In the genomic region with DNA sequence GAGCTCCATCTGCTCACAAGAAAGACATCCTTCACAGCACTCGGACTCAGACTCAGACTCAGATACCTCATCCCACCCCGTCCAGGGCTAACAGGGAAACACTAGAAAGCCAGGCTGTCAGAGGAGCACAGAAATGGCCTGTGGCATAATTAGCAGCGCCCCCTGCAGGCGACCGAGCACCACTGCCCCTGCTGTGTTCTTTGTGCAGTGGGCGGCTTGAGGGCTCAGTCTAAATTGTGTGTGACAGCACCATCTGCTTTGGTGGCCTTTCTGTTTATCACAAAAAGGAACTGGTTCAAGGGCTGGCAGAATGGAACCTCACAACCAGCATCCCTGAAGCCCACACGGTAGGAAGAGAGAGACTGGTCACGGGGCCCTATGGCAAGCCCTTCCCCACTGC, we compare ENCODE assay signal across 8 mouse cellular contexts. TPM values are rescaled to one million over a fixed set of nuclear protein-coding genes. Genes with fewer than 3 reads are reported as not detected.
DNase-seq lines count a peak whose midpoint lies in the region; ATAC-seq lines count a peak whose summit lies in the region.

No protein-coding gene starts in this region.

- H3K9ac ChIP-seq in heart, embryonic 11.5 days (ENCODE audit: low read depth, low read length): no peak overlapping the region

- no peak overlapping the region for H3K4me3 ChIP-seq in heart, embryonic 11.5 days (ENCODE audit: low read depth, low read length)
- no peak overlapping the region for H3K4me3 ChIP-seq in embryonic facial prominence, embryonic 10.5 days

- 43% methylated on average over 8 of the region's 8 CpGs for WGBS in heart, embryonic 11.5 days (ENCODE audit: insufficient replicate concordance)
- WGBS in embryonic facial prominence, embryonic 10.5 days: 32% methylated on average over 8 of the region's 8 CpGs

- no peak overlapping the region for H3K4me2 ChIP-seq in heart, embryonic 11.5 days

- DNase-seq in heart, adult 18-20 months: peak; percentile 63 to 86
- DNase-seq in adrenal gland, postnatal 36 days: peak; percentile 76 to 83
- DNase-seq in embryonic facial prominence, embryonic 10.5 days (ENCODE audit: low spot score): peak; percentile 82
- DNase-seq in heart, postnatal 4 days: peak; percentile 89
- DNase-seq in layer of hippocampus, postnatal 14 days (ENCODE audit: low spot score in 2 of 2): peak; percentile 67 to 71
- peak; percentile 76 for DNase-seq in mesoderm, embryonic 11.5 days (ENCODE audit: low read depth, low spot score)
- DNase-seq in skeletal muscle tissue, adult 2 months (ENCODE audit: low read depth, low spot score): peak; percentile 25

- H3K36me3 ChIP-seq in heart, embryonic 11.5 days (ENCODE audit: control insufficient read depth, insufficient read depth, low read length): peaks cover 16% of the 10 kb centered on the region
- peaks cover 96% of the 10 kb centered on the region for H3K36me3 ChIP-seq in embryonic facial prominence, embryonic 10.5 days (replicated peaks)

- H3K9me3 ChIP-seq in heart, embryonic 11.5 days (replicated peaks; ENCODE audit: control insufficient read depth, low read length): no peaks in the 10 kb centered on the region
- no peaks in the 10 kb centered on the region for H3K9me3 ChIP-seq in embryonic facial prominence, embryonic 10.5 days

- no peaks in the 10 kb centered on the region for H3K4me1 ChIP-seq in heart, embryonic 11.5 days (ENCODE audit: control insufficient read depth, insufficient read depth, low read length)
- peaks cover 21% of the 10 kb centered on the region for H3K4me1 ChIP-seq in embryonic facial prominence, embryonic 10.5 days

- no peak overlapping the region for H3K27ac ChIP-seq in heart, embryonic 11.5 days (ENCODE audit: low read depth, low read length)
- H3K27ac ChIP-seq in embryonic facial prominence, embryonic 10.5 days (replicated peaks): no peak overlapping the region

- ATAC-seq in heart, embryonic 11.5 days (replicated peaks; ENCODE audit: insufficient number of reproducible peaks, low FRiP score, low TSS enrichment): no peak

- H3K27me3 ChIP-seq in heart, embryonic 11.5 days (ENCODE audit: control insufficient read depth, insufficient read depth, low read length): no peaks in the 10 kb centered on the region
- no peaks in the 10 kb centered on the region for H3K27me3 ChIP-seq in embryonic facial prominence, embryonic 10.5 days (replicated peaks; ENCODE audit: low read depth, poor library complexity, severe bottlenecking)

RNA-seq across cellular contexts. Expression of gene Disc1, which starts 19.3 kb away (rescaled TPM):
- total RNA-seq in heart, adult 18-20 months (2021): 1 to 10 TPM; 1.4 to 1.7 TPM
- 1.8 and 2.1 TPM in 2 replicates for polyA plus RNA-seq in heart, embryonic 11.5 days (2014; fragmentation: Nextera tagmentation; extraction: Ambion mirVana)
- 1 to 10 TPM; 1.2 to 1.8 TPM for total RNA-seq in adrenal gland, postnatal 36 days (2021)
- 1.7 and 2.3 TPM in 2 replicates for polyA plus RNA-seq in embryonic facial prominence, embryonic 10.5 days (2016; fragmentation: Nextera tagmentation; extraction: Ambion mirVana)
- total RNA-seq in heart, postnatal 4 days (2021): 1 to 10 TPM; 3.9 to 4.4 TPM
- 1 to 10 TPM; 4.5 to 5.7 TPM for total RNA-seq in layer of hippocampus, postnatal 14 days (2021)

RNA-seq across cellular contexts. Expression of gene Tsnax, which starts 21.9 kb away (rescaled TPM):
- total RNA-seq in heart, adult 18-20 months (2021): 10 to 100 TPM; 68.6 to 73.4 TPM
- 90.9 and 101 TPM in 2 replicates for polyA plus RNA-seq in heart, embryonic 11.5 days (2014; fragmentation: Nextera tagmentation; extraction: Ambion mirVana)
- 10 to 100 TPM; 80.0 to 90.7 TPM for total RNA-seq in adrenal gland, postnatal 36 days (2021)
- polyA plus RNA-seq in embryonic facial prominence, embryonic 10.5 days (2016; fragmentation: Nextera tagmentation; extraction: Ambion mirVana): 128 and 133 TPM in 2 replicates
- 10 to 100 TPM; 71.1 to 77.9 TPM for total RNA-seq in heart, postnatal 4 days (2021)
- total RNA-seq in layer of hippocampus, postnatal 14 days (2021): 100 to 1,000 TPM; 106 to 107 TPM

Comparison
In these comparisons a context has a peak if more than half of its experiments do, and no peak if none do; other contexts are left out.
1. DNase-seq: peak in every context shown above with its lines; median percentile 89 in heart, postnatal 4 days; 82 in embryonic facial prominence, embryonic 10.5 days; 80 in adrenal gland, postnatal 36 days; 76 in mesoderm, embryonic 11.5 days; 74 in heart, adult 18-20 months; 69 in layer of hippocampus, postnatal 14 days; 25 in skeletal muscle tissue, adult 2 months.